Mouse (Mus musculus) limb, embryonic 14.5 days (tissue): ENCODE measurements around the gene Rprd1b. TPM values are rescaled to one million over a fixed set of nuclear protein-coding genes. Genes with fewer than 3 reads are reported as not detected.

Experiments used
- ATAC-seq: fragments of 200-750 bp; cut with Nextera tagmentation; 2 replicates; pipeline ENCODE4 v1.8.0; 2017; ENCODE audit warnings: low read depth, moderate number of reproducible peaks, moderate TSS enrichment; ENCODE audit not compliant: low FRiP score
- DNase-seq: peaks from one replicate; pipeline ENCODE4 v3.0.0-alpha.2; 2015; ENCODE audit warnings: low spot score
- H3K27ac ChIP-seq: fragments of 300-500 bp; sonication (generic); replicated peaks from 2 replicates; pipeline ENCODE4 v1.5.1; 2014; ENCODE audit warnings: low read depth, mild to moderate bottlenecking, low read length, moderate library complexity, mixed read lengths
- H3K27me3 ChIP-seq: fragments of 300-500 bp; sonication (generic); 2 replicates; pipeline ENCODE4 v1.6.1; 2014; ENCODE audit warnings: low read length, mixed read lengths; ENCODE audit not compliant: control insufficient read depth, insufficient read depth
- H3K36me3 ChIP-seq: fragments of 300-500 bp; sonication (generic); 2 replicates; pipeline ENCODE4 v1.6.1; 2014; ENCODE audit warnings: mild to moderate bottlenecking, low read length, moderate library complexity, mixed read lengths; ENCODE audit not compliant: control insufficient read depth, insufficient read depth
- H3K4me1 ChIP-seq: fragments of 300-500 bp; sonication (generic); 2 replicates; pipeline ENCODE4 v1.6.1; 2014; ENCODE audit warnings: antibody characterized with exemption, low read length, mixed read lengths; ENCODE audit not compliant: control insufficient read depth, insufficient read depth
- H3K4me2 ChIP-seq: fragments of 300-500 bp; sonication (generic); replicated peaks from 2 replicates; pipeline ENCODE4 v1.6.1; 2014; ENCODE audit warnings: low read depth, mild to moderate bottlenecking, low read length, moderate library complexity; ENCODE audit not compliant: severe bottlenecking
- H3K4me3 ChIP-seq: fragments of 300-500 bp; sonication (generic); replicated peaks from 2 replicates; pipeline ENCODE4 v1.5.1; 2014; ENCODE audit warnings: low read length
- H3K9ac ChIP-seq: fragments of 300-500 bp; sonication (generic); 2 replicates; pipeline ENCODE4 v1.6.1; 2014; ENCODE audit warnings: mild to moderate bottlenecking, low read depth, low read length, moderate library complexity; ENCODE audit not compliant: severe bottlenecking
- H3K9me3 ChIP-seq: fragments of 300-500 bp; sonication (generic); 2 replicates; pipeline ENCODE4 v1.6.1; 2016; ENCODE audit warnings: low read length; ENCODE audit not compliant: control insufficient read depth
- POLR2A ChIP-seq: fragments of 200-500 bp; IDR thresholded peaks from 2 replicates; pipeline ENCODE4 v1.8.0; 2012; ENCODE audit warnings: inconsistent platforms, mild to moderate bottlenecking, moderate library complexity, borderline replicate concordance; ENCODE audit not compliant: insufficient read depth, insufficient read length; ENCODE audit errors: extremely low read depth
- WGBS: fragments of 180-500 bp; shearing (Covaris S2); extraction: QIAGEN DNeasy Blood & Tissue Kit; methylation state at CpG from one replicate; pipeline ENCODE4 v1.1.7; 2014; 5-methylcytosine and 5-hydroxymethylcytosine counted together
- polyA plus RNA-seq, 2 experiments: library from polyadenylated mRNA; depleted of rRNA in 1 of 2; stranded (reverse) in 1 of 2; unstranded in 1 of 2; fragments of >200 nt; fragmentation: Nextera tagmentation in 1 of 2; extraction: Ambion mirVana in 1 of 2; gene quantifications; 2 replicates each; pipeline versions ENCODE4 v1.2.1 to v1.2.3; 2012 to 2014

The Rprd1b gene
- polyA plus RNA-seq, 2 experiments, result 30.6 to 37.1 TPM

- WGBS, result 90% methylated on average over 9 of the region's 9 CpGs
These were observed 148.5 kb downstream of the Rprd1b start for GRCm38 (mm10) chr2:158176763-158177162.

GRCm38 (mm10) chr2:158177574-158177973 is 149.3 kb downstream of the Rprd1b start:
- no peak overlapping the region for H3K9ac ChIP-seq
- no peaks in the 10 kb centered on the region for H3K36me3 ChIP-seq
- no peak overlapping the region for H3K27ac ChIP-seq
- no peak for DNase-seq
- no peak for ATAC-seq
- H3K9me3 ChIP-seq, result no peaks in the 10 kb centered on the region
- no peak for TF ChIP-seq POLR2A
- H3K4me3 ChIP-seq, result no peak overlapping the region
- WGBS, result 77% methylated on average over 3 of the region's 3 CpGs
- no peaks in the 10 kb centered on the region for H3K27me3 ChIP-seq
- H3K4me2 ChIP-seq, result no peak overlapping the region
- peaks cover 11% of the 10 kb centered on the region for H3K4me1 ChIP-seq

More at GRCm38 (mm10) chr2:158176763-158177162, 148.5 kb downstream of the Rprd1b start:
- ATAC-seq, result no peak
- Histone ChIP-seq H3K27me3 (no peaks in the 10 kb centered on the region), H3K4me2 (no peak overlapping the region), H3K4me1 (peaks cover 11% of the 10 kb centered on the region), H3K4me3 (no peak overlapping the region), H3K36me3 (no peaks in the 10 kb centered on the region), H3K27ac (no peak overlapping the region), H3K9me3 (no peaks in the 10 kb centered on the region), H3K9ac (no peak overlapping the region)
- no peak for TF ChIP-seq POLR2A
- no peak for DNase-seq

- ATAC-seq (no peak), DNase-seq (no peak)
- H3K4me2 ChIP-seq, result no peak overlapping the region
- WGBS, result 70% methylated on average over 4 of the region's 4 CpGs
- H3K4me3 ChIP-seq, result no peak overlapping the region
- TF ChIP-seq POLR2A, result no peak
- no peaks in the 10 kb centered on the region for H3K36me3 ChIP-seq
- no peak overlapping the region for H3K27ac ChIP-seq
- peaks cover 11% of the 10 kb centered on the region for H3K4me1 ChIP-seq
- no peaks in the 10 kb centered on the region for H3K9me3 ChIP-seq
- H3K27me3 ChIP-seq, result no peaks in the 10 kb centered on the region
- H3K9ac ChIP-seq, result no peak overlapping the region
These were observed 149.8 kb downstream of the Rprd1b start for GRCm38 (mm10) chr2:158178139-158178538.

- peak; percentile 62 for DNase-seq
- Histone ChIP-seq H3K27ac (no peak overlapping the region), H3K9ac (peak overlapping the region; percentile 48), H3K27me3 (no peaks in the 10 kb centered on the region), H3K4me1 (peaks cover 11% of the 10 kb centered on the region), H3K9me3 (no peaks in the 10 kb centered on the region), H3K36me3 (no peaks in the 10 kb centered on the region), H3K4me3 (peak overlapping the region; percentile 30), H3K4me2 (peak overlapping the region; percentile 59)
- peak; percentile 88 for ATAC-seq
- WGBS, result 9% methylated on average over 16 of the region's 19 CpGs
- TF ChIP-seq POLR2A, result no peak
These were observed 150.5 kb downstream of the Rprd1b start for GRCm38 (mm10) chr2:158178696-158179369.

DNA sequence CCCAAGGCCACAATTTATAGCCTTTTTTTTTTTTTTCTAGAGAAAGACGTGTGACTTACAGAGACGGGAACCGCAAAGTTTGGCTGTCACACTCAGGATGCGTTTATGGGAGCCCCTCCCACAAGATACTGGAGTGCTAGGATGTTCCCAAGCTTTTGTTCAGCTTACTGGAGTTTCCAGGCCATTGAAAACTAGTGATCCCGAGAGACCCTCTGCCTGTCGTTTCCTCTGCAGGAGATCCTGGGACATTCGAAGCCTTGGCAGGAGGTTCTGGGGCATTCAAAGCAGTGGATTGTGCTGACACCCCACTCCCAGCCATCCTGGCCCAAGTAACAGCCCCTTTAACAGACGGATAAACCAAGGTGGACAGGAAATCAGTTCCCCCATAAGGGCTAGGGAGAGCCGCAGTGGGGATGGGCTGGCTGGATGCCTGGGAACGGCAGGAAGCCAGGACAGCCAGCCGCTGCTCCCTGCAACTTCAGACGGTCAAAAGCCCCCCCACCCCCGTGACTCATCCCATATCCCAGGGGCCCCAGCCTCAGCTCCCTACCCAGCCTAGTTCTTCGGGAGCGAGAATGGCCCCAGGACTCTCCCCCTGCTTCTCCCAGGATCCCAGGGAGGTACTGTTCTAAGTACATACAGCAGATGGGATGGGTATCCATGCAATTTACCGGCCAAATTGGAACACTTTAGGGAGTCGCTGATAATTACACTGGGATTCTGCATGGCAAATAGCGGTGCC is 151.2 kb downstream of the Rprd1b start:
- peak; percentile 46; the same call in 1 of the 2 replicates for ATAC-seq
- H3K9me3 ChIP-seq, result no peaks in the 10 kb centered on the region
- no peak for TF ChIP-seq POLR2A
- no peaks in the 10 kb centered on the region for H3K36me3 ChIP-seq
- DNase-seq, result peak; percentile 16
- peak overlapping the region; percentile 59 for H3K4me2 ChIP-seq
- no peak overlapping the region for H3K27ac ChIP-seq
- peak overlapping the region; percentile 48 for H3K9ac ChIP-seq
- no peaks in the 10 kb centered on the region for H3K27me3 ChIP-seq
- H3K4me3 ChIP-seq, result peak overlapping the region; percentile 30
- 25% methylated on average over 18 of the region's 18 CpGs for WGBS
- peaks cover 11% of the 10 kb centered on the region for H3K4me1 ChIP-seq
